Mouse (Mus musculus) spleen, adult 2 months (tissue): Measurements from ENCODE around the gene Kctd2.

Experiments used
- CTCF ChIP-seq: fragments of 200-500 bp; IDR thresholded peaks from 2 replicates; pipeline ENCODE4 v1.5.1; 2011; ENCODE audit warnings: mild to moderate bottlenecking, inconsistent platforms; ENCODE audit not compliant: insufficient read depth, insufficient read length, insufficient replicate concordance; ENCODE audit errors: extremely low read depth
- POLR2A ChIP-seq: fragments of 200-500 bp; IDR thresholded peaks from 2 replicates; pipeline ENCODE4 v1.6.1; 2011; ENCODE audit warnings: low read depth, low read length, inconsistent platforms

DNA sequence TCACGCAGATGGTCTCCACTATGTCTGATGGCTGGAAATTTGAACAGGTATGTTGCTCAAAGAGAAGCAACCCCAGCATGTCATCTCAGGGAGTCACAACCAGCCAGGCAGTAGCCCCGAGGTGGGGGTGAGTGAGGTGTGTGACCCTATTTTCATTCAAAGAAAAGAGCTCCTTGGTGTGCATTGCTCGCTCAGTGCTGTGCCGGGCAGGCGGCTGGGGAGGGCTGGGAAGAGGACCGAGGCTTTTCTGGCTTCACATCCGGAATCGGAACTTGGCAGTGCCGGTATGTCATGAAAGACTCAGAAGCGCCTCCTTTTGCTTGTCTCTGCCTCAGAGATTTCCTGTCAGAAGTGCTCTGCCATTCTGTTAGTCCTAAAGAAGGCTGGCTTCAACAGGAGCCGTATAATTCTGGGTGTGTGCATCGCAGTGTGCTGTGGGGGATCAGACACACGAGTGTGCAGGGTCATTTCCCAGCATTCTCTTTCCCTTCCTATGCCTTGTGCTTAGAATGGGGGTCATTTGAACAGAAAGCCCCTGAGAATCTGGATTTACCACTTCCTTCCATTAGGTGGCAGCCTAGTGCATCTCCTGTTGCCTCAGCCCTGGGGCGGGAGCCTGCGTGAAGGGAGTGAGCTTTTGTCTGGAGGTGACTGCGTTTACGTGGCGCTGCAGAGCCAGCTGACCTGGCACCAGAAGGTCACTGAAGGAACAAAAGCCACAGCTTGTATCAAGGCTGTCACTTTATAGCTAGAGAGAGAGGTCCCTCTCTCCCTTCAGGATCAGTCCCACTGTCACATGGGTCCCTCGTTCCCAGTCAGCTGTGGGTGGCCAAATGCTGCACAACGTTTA lies 7.8 kb downstream of the Kctd2 start:
- peak; percentile 64; the same call in 1 of the 2 replicates for TF ChIP-seq CTCF
- TF ChIP-seq POLR2A = no peak
